Mouse (Mus musculus) hindbrain, embryonic 12.5 days (tissue): ENCODE measurements around the gene Ipp. TPM values are rescaled to one million over a fixed set of nuclear protein-coding genes. Genes with fewer than 3 reads are reported as not detected.

ENCODE experiments used
- ATAC-seq: fragments of 200-750 bp; cut with Nextera tagmentation; 2 replicates; pipeline ENCODE4 v1.8.0; 2017; ENCODE audit warnings: moderate TSS enrichment; ENCODE audit not compliant: low FRiP score
- H3K27ac ChIP-seq: fragments of 300-500 bp; sonication (generic); 2 replicates; pipeline ENCODE4 v1.5.1; 2016; ENCODE audit warnings: mild to moderate bottlenecking
- H3K27me3 ChIP-seq: fragments of 300-500 bp; sonication (generic); 2 replicates; pipeline ENCODE4 v1.6.1; 2016; ENCODE audit warnings: mild to moderate bottlenecking
- H3K36me3 ChIP-seq: fragments of 300-500 bp; sonication (generic); 2 replicates; pipeline ENCODE4 v1.6.1; 2016; ENCODE audit warnings: mild to moderate bottlenecking
- H3K4me1 ChIP-seq: fragments of 300-500 bp; sonication (generic); 2 replicates; pipeline ENCODE4 v1.6.1; 2016
- H3K4me2 ChIP-seq: fragments of 300-500 bp; sonication (generic); replicated peaks from 2 replicates; pipeline ENCODE4 v1.6.1; 2016; ENCODE audit warnings: mild to moderate bottlenecking
- H3K4me3 ChIP-seq: fragments of 300-500 bp; sonication (generic); 2 replicates; pipeline ENCODE4 v1.5.1; 2016; ENCODE audit warnings: mild to moderate bottlenecking
- H3K9ac ChIP-seq: fragments of 300-500 bp; sonication (generic); 2 replicates; pipeline ENCODE4 v1.6.1; 2016; ENCODE audit warnings: mild to moderate bottlenecking, moderate library complexity
- H3K9me3 ChIP-seq: fragments of 300-500 bp; sonication (generic); replicated peaks from 2 replicates; pipeline ENCODE4 v1.6.1; 2016; ENCODE audit warnings: mild to moderate bottlenecking
- WGBS: fragments of 180-500 bp; shearing (Covaris S2); methylation state at CpG from one replicate; pipeline ENCODE4 v1.1.7; 2016; 5-methylcytosine and 5-hydroxymethylcytosine counted together
- polyA plus RNA-seq: library from polyadenylated mRNA; unstranded; fragments of >200 nt; fragmentation: Nextera tagmentation; extraction: Ambion mirVana; gene quantifications from 2 replicates; pipeline ENCODE4 v1.2.1, GENCODE M21; 2016

Gene Ipp
- polyA plus RNA-seq: 15.4 and 15.6 TPM in 2 replicates

- Histone ChIP-seq H3K9me3 (no peaks in the 10 kb centered on the region), H3K4me2 (peak within 1 kb of the TSS; percentile 75), H3K27ac (peak within 1 kb of the TSS; percentile 90), H3K9ac (peak within 1 kb of the TSS; percentile 75), H3K4me3 (peak within 1 kb of the TSS; percentile 60), H3K4me1 (peaks cover 11% of the 10 kb centered on the region), H3K36me3 (no peaks in the 10 kb centered on the region), H3K27me3 (no peaks in the 10 kb centered on the region)
- WGBS: under 1% methylated on average over 50 of the region's 55 CpGs
- peak; percentile 99 for ATAC-seq
Measured at GRCm38 (mm10) chr4:116507425-116508218, at the start of gene Ipp. TSS of gene Ipp (plus strand) at chr4:116507549.

- Histone ChIP-seq H3K9ac (no peak overlapping the region), H3K27ac (no peak overlapping the region), H3K4me1 (peaks cover 18% of the 10 kb centered on the region), H3K9me3 (no peaks in the 10 kb centered on the region), H3K27me3 (no peaks in the 10 kb centered on the region), H3K4me3 (no peak overlapping the region), H3K36me3 (no peaks in the 10 kb centered on the region), H3K4me2 (peak overlapping the region; percentile 71; the same call in 1 of the 2 replicates)
- no peak for ATAC-seq
- 93% methylated on average over 3 of the region's 3 CpGs for WGBS
Measured at GRCm38 (mm10) chr4:116461943-116462342, 45.4 kb upstream of the Ipp start.

- H3K27me3 ChIP-seq: no peaks in the 10 kb centered on the region
- WGBS: 1% methylated on average over 65 of the region's 74 CpGs
- H3K4me1 ChIP-seq: peaks cover 18% of the 10 kb centered on the region
- peak overlapping the region; percentile 71 for H3K4me2 ChIP-seq
- H3K9me3 ChIP-seq: no peaks in the 10 kb centered on the region; the same call in 1 of the 2 replicates
- peak; percentile 79 for ATAC-seq
- H3K36me3 ChIP-seq: no peaks in the 10 kb centered on the region
- peak overlapping the region; percentile 95 for H3K27ac ChIP-seq
- H3K4me3 ChIP-seq: peak overlapping the region; percentile 88
- peak overlapping the region; percentile 90 for H3K9ac ChIP-seq
Measured at GRCm38 (mm10) chr4:116463231-116464125, 43.9 kb upstream of the Ipp start.

- peak within 1 kb of the TSS; percentile 90 for H3K9ac ChIP-seq
- no peaks in the 10 kb centered on the region for H3K36me3 ChIP-seq
- H3K27me3 ChIP-seq: no peaks in the 10 kb centered on the region
- WGBS: 1% methylated on average over 59 of the region's 68 CpGs
- H3K27ac ChIP-seq: peak within 1 kb of the TSS; percentile 95
- ATAC-seq: peak; percentile 91
- peaks cover 18% of the 10 kb centered on the region for H3K4me1 ChIP-seq
- H3K9me3 ChIP-seq: no peaks in the 10 kb centered on the region; the same call in 1 of the 2 replicates
- peak within 1 kb of the TSS; percentile 71 for H3K4me2 ChIP-seq
- peak within 1 kb of the TSS; percentile 88 for H3K4me3 ChIP-seq
Measured at GRCm38 (mm10) chr4:116464126-116464981, 43.0 kb upstream of the Ipp start, which contains the start of gene Mast2. TSS of gene Mast2 (minus strand) at chr4:116464183.

DNA sequence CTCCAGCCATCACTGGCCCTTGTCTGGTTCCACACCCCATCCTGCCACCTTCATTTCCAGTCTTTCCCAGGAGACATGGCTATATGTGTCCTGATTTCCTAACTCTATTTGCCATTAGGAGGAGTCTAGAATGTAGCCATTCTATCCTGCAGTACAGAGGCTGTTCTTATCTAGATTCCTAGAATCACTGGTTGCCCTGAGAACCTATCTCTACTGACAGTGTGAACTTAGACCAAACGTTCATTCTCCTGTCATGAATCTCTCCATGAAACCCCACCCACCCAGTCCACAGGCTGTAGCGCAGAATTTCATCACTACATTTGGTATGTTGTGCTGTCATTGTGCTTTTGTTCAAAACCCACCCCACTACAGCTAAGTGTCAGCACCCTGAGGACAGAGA lies 26.0 kb upstream of the Ipp start:
- Histone ChIP-seq H3K4me2 (no peak overlapping the region), H3K36me3 (no peaks in the 10 kb centered on the region), H3K27ac (no peak overlapping the region), H3K9me3 (no peaks in the 10 kb centered on the region), H3K27me3 (no peaks in the 10 kb centered on the region), H3K9ac (no peak overlapping the region), H3K4me1 (0 out of 2 replicates have a peak, but pooled peaks cover 5% of the 10 kb centered on the region), H3K4me3 (no peak overlapping the region)
- WGBS: 68% methylated on average over 2 of the region's 2 CpGs
- no peak for ATAC-seq

DNA sequence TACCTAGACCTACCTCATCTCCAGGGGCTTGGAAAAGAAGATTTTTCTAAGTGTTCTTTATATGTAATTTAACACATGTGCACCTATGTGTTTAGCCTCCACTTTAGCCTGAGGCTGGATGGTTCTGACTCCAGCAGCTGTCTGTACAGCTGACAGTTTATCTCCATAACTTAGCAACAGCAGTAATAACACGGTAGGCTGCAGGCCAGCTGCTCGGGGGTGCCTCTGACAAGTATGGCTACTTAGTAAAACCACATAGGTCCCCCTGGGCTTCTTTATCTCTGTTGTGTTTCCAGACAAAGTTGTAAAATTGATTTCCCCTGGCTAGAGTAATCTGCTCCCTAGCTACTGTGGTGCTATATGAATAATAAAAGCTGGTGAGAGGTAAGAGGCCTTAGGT lies 23.9 kb upstream of the Ipp start:
- Histone ChIP-seq H3K27ac (no peak overlapping the region), H3K36me3 (no peaks in the 10 kb centered on the region), H3K4me2 (no peak overlapping the region), H3K9ac (no peak overlapping the region), H3K27me3 (no peaks in the 10 kb centered on the region), H3K4me1 (0 out of 2 replicates have a peak, but pooled peaks cover 5% of the 10 kb centered on the region), H3K4me3 (no peak overlapping the region), H3K9me3 (no peaks in the 10 kb centered on the region)
- no peak for ATAC-seq
- 42% methylated on average over 2 of the region's 2 CpGs for WGBS

- Histone ChIP-seq H3K9me3 (0 out of 2 replicates have a peak, but pooled peaks cover 4% of the 10 kb centered on the region), H3K27ac (no peak overlapping the region), H3K4me3 (no peak overlapping the region), H3K36me3 (no peaks in the 10 kb centered on the region), H3K27me3 (no peaks in the 10 kb centered on the region), H3K4me1 (no peaks in the 10 kb centered on the region), H3K9ac (no peak overlapping the region), H3K4me2 (no peak overlapping the region)
- 77% methylated on average over 2 of the region's 2 CpGs for WGBS
- no peak for ATAC-seq
Measured at GRCm38 (mm10) chr4:116491119-116491536, 16.2 kb upstream of the Ipp start.

DNA sequence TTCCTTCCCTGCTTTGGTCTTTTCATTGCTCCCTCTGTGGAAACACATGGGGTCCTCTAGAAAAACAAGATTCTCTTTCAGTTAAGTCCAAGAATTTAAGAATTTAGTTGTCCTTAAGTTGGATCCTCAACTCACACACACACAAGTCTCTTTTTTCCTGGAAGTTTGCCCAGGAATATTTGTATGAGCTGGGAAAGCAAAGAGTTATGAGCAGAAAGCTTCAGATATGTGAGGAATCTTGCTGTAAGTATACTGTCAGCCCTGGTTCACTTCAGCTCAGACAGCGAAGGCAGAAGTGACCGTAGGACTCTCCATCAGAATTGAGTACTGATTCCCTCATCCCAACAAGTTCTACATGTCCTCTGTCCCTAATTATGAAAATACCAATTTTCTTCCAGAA lies 15.5 kb upstream of the Ipp start:
- no peak for ATAC-seq
- Histone ChIP-seq H3K36me3 (no peaks in the 10 kb centered on the region), H3K27me3 (no peaks in the 10 kb centered on the region), H3K9ac (no peak overlapping the region), H3K4me1 (no peaks in the 10 kb centered on the region), H3K4me2 (no peak overlapping the region), H3K9me3 (0 out of 2 replicates have a peak, but pooled peaks cover 4% of the 10 kb centered on the region), H3K4me3 (no peak overlapping the region), H3K27ac (no peak overlapping the region)
- 87% methylated on average over 2 of the region's 2 CpGs for WGBS

GRCm38 (mm10) chr4:116492460-116492859 lies 14.9 kb upstream of the Ipp start:
- Histone ChIP-seq H3K27ac (no peak overlapping the region), H3K9me3 (0 out of 2 replicates have a peak, but pooled peaks cover 4% of the 10 kb centered on the region), H3K9ac (no peak overlapping the region), H3K4me1 (no peaks in the 10 kb centered on the region), H3K4me2 (no peak overlapping the region), H3K36me3 (no peaks in the 10 kb centered on the region), H3K27me3 (no peaks in the 10 kb centered on the region), H3K4me3 (no peak overlapping the region)
- no peak for ATAC-seq
- WGBS: 84% methylated on average over 4 of the region's 4 CpGs

- 90% methylated on average over 5 of the region's 5 CpGs for WGBS
- H3K9ac ChIP-seq: no peak overlapping the region
- ATAC-seq: no peak
Measured at GRCm38 (mm10) chr4:116493646-116494045, 13.7 kb upstream of the Ipp start.

DNA sequence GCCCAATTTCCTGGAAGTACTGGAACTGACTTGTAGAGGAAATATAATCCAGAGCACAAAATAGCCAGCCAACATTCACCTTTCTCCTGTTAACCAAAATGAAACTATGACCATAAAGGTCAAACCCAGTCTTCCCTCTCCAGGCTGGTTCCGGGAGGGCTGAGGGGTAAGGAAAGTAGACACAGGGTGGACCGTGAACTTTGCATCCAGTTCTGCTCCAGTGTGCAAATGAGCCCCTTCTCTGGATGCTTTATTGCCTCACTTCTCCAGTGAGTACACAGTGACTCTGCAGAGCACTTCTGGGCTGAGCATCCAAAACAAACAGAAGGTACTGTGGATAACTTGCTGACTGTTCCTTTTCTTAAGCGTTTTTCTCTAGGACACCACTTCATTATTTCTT lies 7.4 kb upstream of the Ipp start:
- no peak for ATAC-seq
- Histone ChIP-seq H3K27ac (no peak overlapping the region), H3K9me3 (no peaks in the 10 kb centered on the region), H3K27me3 (no peaks in the 10 kb centered on the region), H3K36me3 (no peaks in the 10 kb centered on the region), H3K4me3 (no peak overlapping the region), H3K9ac (no peak overlapping the region), H3K4me1 (no peaks in the 10 kb centered on the region), H3K4me2 (no peak overlapping the region)
- 79% methylated on average over 3 of the region's 3 CpGs for WGBS

More at GRCm38 (mm10) chr4:116493646-116494045, 13.7 kb upstream of the Ipp start:
- H3K36me3 ChIP-seq: no peaks in the 10 kb centered on the region
- H3K4me2 ChIP-seq: no peak overlapping the region
- no peaks in the 10 kb centered on the region for H3K27me3 ChIP-seq
- no peak overlapping the region for H3K4me3 ChIP-seq
- H3K9me3 ChIP-seq: 0 out of 2 replicates have a peak, but pooled peaks cover 4% of the 10 kb centered on the region
- no peak overlapping the region for H3K27ac ChIP-seq
- no peaks in the 10 kb centered on the region for H3K4me1 ChIP-seq
